Mouse (Mus musculus): ENCODE data around the gene Wipf2.

Gene Wipf2

DNA sequence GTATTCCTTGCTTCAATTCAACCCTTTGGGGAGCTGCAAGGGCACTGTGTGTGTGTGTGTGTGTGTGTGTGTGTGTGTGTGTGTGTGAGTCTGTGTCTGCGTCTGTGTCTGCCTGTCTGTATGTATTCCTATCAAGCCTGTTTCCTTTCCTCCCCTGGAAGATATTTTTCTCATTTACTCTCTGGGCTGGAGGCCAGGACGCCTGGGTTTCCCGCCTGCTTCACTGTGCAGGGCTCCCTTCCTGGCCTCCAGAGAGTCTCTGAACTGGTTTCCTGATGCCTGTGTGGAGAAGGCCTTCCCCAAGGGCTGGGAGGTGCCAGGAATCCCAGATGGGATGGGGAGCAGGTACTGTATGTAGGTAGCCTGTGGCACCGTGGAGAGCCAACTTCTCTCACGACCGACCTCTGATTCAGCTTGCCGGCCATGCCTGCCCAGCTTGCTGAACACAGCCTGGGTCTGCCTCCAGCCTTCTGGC is 66.7 kb downstream of the Wipf2 start:
- in situ Hi-C loops (cut with MboI, MseI), result loop anchor here (10.0 kb wide), 1 partner anchor 195 kb away; no protein-coding TSS in a partner anchor

DNA sequence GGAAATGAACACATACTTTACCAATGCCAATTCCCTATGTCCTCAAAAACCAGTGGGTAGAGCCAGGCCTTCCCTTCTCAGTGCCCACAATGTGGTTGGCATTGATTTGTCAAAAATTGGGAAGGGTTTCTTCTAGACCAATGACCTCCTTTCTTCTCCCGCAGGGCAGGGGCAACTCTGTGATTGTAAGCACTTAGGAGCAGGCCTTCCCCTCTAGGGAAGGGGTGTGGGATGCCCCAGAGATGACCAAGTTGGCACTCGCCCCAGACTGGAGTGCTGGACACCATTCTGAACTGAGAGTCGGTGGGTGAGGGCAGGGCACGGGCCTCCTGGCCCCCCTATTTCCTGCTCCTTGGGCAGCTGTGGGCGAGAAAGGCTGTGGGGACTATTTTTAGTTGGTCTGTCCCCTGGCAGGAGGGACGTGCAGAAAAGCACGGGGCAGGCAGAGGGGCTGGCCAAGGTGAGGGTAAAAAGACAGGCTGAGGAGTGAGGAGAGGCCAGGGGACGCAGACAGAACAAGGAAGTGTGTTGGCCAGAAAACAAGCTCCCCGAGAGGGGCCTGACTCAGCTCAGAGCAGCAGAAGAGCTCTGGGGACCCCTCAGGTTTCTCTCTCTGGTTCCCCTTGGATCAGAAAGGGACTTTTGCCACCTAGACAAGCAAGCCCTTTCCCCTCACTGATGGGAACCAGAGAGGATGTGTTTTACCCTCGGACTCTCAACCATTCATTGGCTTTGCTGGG is 67.5 kb downstream of the Wipf2 start:
- in situ Hi-C loops (cut with MboI, MseI), result loop anchor here (10.0 kb wide), 1 partner anchor 194 kb away; no protein-coding TSS in a partner anchor

DNA sequence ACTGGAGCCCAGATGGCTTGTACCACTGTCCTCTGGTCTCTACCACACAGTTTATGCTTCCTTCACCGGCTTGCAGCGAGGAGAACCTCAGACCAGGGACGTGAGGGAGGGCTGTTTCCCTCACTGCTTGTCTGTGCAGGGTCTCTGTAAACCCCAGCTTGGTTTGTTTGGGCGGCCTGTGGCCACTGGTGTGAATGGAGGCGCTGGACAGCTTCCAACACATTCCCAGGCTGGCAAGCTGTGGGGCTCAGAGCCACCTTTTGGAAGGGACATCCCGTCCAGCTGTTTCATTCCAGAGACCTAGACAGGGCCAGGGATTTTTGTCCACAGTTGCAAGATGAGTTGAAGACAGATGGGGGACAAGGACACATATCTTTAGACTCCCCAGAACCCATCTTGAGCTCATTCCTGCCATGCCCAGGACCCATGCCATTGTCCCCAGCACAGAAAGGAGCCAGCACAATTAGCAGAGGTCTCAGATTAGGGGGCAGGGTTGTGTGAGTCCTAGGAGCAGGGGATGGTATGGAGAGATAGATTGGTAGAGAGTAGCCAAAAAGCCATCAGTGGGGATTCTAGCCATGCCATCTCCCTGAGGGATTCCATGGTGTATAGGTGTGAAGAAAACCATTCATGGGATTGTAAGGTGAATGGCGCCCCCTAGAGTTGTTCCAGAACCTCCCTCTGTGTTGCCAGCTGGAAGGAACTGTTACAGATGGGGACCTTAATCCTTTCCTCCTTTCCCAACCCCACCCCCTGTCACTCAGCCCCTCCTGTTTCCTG is 68.3 kb downstream of the Wipf2 start:
- in situ Hi-C loops (cut with MboI, MseI), result loop anchor here (10.0 kb wide), 1 partner anchor 193 kb away; no protein-coding TSS in a partner anchor

DNA sequence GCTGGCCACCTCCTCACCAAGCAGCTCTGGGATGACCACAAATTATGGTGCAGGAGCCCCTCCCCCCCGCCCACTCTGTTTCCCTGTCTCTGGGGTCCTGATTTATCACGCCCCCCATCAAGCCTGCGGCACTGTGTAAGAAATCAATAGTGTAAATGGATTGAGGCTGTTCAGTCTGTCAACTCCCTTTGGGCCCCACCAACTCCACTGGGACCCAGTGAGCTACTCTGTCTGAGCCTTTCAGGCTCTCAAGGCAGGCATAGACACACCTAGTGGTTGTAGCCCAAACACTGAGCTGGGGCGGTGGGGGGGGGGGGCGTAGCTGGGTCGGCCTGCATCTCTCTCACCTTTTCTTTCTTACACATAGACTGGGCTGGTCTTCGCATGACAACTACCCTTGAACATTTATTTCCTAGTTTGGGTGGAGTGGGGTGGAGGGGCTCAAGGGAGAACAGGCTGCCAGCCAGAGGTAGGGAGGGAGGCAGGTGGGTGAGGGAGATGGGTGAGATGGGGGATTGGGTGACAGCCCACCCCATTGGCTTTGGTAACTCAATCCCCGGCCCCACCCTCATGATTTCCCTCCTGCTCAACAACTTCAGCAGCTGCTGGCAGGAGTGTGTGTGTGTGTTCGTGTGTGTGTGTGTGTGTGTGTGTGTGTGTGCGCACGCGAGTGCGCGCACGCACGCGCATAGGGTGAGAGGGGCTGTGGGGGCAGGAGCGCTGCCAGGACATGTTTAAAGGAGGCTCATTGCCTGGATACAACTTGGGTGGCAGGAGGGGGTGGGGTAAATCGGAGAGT is 69.1 kb downstream of the Wipf2 start:
- in situ Hi-C loops (cut with MboI, MseI), result loop anchor here (10.0 kb wide), 1 partner anchor 192 kb away; no protein-coding TSS in a partner anchor

DNA sequence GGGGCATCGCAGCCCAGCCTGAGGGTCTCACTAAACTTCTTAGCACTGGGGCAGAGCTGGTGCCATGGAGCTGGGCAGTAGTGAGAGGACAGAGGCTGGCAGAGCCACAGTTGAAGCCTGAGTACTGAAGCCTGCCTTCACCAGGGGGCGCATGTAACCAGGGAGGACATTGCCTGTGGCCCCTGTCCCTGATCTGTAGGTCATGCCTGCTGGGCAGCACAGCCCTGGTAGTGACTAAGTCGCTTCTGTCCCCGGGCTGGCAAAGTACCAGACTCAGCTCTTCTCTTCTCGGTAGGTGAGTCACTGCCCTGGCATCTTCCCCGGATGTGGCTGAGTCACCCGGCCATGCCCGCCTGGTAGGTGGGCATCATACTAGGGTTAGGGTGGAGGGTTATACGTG is 69.7 kb downstream of the Wipf2 start:
- in situ Hi-C loops (cut with MboI, MseI), result loop anchor here (10.0 kb wide), 1 partner anchor 192 kb away; no protein-coding TSS in a partner anchor

DNA sequence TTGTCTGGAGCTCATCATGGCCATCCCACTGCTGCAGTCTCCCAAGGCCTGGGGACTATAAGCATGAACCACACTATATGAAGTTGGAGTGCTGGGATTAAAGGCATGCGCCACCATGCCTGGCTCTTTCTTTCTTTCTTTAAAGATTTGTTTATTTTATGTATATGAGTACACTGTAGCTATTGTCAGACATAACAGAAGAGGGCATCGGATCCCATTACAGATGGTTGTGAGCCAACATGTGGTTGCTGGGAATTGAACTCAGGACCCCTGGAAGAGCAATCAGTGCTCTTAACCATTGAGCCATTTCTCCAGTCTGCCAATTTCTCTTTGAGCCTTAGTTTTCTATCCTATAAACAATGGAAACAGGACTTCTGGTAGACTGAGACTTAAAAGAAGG is 70.4 kb downstream of the Wipf2 start:
- in situ Hi-C loops (cut with MboI, MseI), result loop anchor here (10.0 kb wide), 1 partner anchor 191 kb away; no protein-coding TSS in a partner anchor

DNA sequence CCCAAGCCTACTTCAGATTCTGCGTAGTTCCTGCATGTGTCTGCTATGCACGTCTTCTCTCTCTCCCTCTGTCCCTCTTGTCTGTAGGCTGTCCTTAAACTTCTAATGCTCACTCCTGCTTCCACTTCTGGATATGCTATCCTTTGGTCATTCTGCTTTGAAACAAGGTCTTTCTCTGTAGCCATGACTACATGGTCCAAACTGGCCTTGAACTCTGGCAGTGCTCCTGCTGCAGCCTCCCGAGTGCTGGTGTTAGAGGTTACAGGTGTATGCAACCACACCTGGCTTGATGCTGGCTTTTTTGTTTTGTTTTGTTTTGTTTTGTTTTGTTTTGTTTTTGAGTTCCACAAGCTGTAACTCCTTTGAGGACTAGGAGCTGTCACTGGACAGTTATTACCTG is 70.9 kb downstream of the Wipf2 start:
- in situ Hi-C loops (cut with MboI, MseI), result loop anchor here (10.0 kb wide), 1 partner anchor 190 kb away; no protein-coding TSS in a partner anchor

DNA sequence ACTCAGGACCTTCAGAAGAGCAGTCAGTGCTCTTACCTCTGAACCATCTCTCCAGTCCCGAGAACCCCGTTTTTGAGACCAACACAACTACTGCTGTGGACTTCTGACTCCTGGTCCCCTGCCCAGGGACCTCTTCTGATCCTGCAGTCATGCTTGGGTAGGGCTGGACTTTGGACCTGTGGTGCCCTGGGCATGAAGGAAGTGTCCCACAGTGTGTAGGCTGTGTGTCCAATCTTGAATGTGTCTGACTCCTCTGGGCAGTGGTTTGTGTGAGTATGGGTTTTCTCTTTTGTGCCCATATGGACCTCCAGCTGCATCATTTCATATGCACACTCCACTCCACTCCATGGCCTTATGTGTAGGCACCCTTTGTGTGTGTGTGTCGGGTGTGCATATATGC is 71.7 kb downstream of the Wipf2 start:
- in situ Hi-C loops (cut with MboI, MseI), result loop anchor here (5.0 to 10.0 kb wide), 2 partner anchors 37 to 190 kb away; no protein-coding TSS in a partner anchor

DNA sequence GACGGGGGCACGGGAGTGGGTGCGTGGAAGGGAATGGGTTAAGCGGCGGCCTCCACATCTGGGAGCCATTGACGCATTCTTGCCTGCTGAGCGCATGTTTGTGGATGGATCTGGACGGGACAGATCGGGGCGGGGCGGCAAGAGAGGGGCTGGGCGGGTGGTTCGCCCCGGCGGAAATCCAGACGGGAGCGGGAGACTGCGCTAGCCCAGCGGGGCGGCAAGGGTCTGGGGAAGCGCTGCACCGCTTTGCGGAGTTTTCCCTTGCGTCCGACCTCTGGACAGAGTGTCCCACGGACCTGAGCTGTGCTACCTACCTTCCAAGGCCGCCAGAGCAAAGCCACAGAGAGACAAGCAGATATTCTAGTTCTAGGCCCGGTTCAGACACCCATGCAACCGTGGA is 72.7 kb downstream of the Wipf2 start:
- in situ Hi-C loops (cut with MboI, MseI), result loop anchor here (5.0 to 10.0 kb wide), 2 partner anchors 36 to 189 kb away; no protein-coding TSS in a partner anchor

DNA sequence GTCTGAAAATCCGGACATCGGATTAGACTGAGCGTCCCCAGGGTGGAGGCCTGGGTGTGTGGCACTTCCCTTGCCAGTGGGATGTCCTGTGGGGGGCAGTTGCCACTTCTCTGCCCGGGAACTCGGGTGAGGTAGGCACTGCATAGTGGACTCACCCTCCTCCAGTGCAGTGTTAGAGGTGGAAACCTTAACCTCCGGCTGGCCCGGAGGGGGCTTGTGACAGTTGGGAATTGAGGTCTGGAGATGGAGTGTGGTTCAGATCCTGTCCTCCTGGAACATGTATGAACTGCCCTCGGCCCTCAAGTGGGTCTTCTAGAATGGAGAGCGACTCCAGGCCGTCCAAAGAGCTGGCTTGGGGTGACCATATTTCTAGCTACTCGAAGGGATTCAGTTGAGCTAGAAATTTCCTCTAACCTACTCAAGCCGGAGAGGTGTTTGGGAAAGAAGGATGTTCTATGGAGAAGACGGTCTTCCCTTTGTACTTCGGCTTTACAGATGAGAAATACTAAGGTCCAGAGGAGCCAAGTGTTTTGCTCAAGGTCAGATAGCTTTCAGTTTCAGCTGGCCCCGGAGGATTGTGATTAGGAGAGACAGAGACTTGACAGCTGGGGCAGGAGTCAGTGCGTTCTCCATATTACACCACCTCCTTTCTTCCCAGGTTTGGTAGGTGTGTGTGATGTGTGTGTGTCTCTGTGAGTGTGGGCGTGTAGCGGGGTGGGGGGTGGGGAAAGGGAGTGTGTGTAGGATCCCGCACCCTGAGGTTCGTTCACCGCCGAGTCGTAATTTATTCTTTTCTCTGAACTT is 73.4 kb downstream of the Wipf2 start:
- in situ Hi-C loops (cut with MboI, MseI), result loop anchor here (5.0 to 10.0 kb wide), 2 partner anchors 35 to 188 kb away; no protein-coding TSS in a partner anchor

DNA sequence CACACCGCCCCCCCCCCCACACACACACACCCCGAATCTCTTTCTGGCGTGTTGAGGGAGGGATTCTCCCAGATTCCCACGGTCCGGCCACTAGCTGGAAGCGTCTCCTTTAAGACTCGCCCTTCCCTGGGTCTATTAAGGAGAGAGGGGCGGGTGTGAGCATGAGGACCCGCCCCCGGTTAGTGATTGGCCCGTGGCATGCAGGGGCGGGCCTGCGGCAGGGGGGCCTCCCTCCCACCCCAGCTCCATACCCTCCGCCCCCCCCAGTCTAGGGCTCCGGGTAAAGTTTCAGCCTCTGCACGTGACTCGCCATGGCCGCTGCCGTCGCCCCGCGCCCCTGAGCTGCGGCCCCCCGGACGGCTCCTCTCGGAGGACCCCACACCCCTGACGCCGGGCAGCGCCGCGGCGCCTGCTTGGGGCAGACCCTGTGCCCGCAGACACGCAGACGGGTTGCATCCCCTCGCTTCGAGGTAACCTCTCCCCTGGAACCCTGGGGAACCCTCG is 74.0 kb downstream of the Wipf2 start:
- in situ Hi-C loops (cut with MboI, MseI), result loop anchor here (5.0 to 10.0 kb wide), 2 partner anchors 35 to 187 kb away; no protein-coding TSS in a partner anchor

DNA sequence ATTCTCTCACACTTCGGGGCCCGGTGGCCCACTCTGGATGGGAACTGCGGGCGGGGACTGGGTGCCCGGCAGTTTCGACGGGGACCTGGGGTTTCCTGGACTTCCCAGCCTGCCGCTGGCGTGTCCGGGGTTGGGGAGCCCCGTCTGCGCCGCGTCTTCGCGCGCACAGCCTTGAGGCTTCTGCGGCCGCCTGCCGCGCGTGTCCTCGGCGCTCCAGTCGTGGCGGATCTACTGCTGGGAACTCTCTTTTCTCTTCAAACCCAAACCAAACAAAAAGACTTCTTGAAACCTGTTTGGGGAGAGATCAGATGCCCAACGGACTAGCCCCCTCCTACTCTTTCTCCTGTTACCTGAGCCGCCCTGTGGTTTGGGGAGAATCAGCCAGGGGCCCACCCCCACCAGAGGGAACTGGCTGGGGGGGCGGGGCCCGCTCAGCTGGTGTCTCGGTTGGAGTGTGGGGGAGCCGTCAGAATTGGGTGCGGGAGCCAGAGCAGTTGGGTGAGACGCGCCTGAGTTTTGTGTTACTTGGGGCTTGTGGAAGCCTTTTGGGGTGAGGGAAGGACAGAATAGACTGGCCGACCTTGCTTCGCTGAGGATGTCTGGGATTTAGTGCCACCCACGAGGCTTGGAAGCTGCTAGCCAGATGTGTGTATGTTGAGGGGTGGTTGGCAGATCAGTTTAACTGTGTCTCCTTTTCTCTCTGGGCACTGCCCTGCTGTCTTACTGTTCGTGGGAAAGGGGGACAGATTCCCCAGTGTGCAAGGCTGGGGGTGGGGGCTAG is 74.7 kb downstream of the Wipf2 start:
- in situ Hi-C loops (cut with MboI, MseI), result loop anchor here (5.0 to 10.0 kb wide), 2 partner anchors 34 to 187 kb away; no protein-coding TSS in a partner anchor

DNA sequence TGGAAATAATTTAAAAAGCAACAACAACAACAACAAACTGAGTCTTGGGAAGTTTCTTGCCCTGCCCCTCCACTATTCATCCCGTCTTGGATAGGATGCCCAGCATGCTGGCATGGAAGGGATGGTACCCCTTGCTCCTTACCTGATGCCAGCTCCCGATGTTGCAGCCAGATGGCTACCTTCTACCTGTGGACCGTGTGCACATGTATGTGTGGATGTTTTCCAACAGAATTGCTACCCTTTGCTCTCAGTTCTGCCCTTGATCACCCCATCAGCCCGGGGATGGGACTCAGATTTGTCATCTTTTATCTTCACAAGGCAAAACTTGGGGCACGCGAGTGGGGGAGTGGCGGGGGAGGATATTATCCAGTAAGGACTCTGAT is 75.3 kb downstream of the Wipf2 start:
- in situ Hi-C loops (cut with MboI, MseI), result loop anchor here (5.0 to 10.0 kb wide), 2 partner anchors 34 to 186 kb away; no protein-coding TSS in a partner anchor

DNA sequence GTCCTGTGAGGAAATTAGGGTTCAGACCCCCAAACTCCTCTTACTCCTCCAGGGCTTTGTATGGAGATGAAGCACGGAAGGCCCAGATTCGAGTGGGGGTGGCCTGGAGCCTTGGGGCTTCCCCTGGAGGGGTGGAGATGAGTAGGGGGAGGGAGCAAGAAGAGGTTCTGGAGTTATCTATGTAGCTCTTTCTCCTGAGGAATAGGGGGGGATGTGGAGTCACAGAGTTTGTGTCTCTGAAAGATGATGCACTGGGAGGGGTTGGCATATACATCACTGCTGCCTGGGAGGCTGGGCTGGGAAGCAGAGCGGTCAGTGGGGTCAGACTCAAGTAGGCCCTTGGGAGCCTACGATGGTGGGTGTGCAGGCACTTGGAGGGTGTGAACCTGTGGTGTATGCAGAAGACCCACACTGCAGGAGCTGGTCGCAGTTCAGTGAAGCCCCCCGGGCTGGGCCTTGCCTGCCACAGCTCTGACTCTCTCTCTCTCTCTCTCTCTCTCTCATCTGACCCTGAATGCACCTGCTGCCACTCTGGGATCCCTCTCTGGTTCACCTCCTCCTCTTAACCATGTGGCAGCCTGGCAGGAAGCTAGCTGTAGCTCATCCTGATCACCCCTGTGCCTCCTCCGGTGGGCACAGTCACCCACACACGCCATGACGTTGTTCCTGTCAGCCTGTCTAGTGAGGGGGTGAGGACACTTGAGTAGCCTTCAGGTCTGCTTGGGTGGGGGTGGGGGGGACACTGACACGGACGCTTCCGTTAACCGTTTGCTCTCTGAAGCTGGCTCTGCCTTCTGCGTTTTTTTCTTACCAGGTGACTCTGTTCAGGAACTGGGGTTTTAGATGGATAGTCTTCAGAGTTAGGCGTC is 75.9 kb downstream of the Wipf2 start:
- in situ Hi-C loops (cut with MboI, MseI), result loop anchor here (5.0 to 10.0 kb wide), 2 partner anchors 33 to 185 kb away; no protein-coding TSS in a partner anchor

DNA sequence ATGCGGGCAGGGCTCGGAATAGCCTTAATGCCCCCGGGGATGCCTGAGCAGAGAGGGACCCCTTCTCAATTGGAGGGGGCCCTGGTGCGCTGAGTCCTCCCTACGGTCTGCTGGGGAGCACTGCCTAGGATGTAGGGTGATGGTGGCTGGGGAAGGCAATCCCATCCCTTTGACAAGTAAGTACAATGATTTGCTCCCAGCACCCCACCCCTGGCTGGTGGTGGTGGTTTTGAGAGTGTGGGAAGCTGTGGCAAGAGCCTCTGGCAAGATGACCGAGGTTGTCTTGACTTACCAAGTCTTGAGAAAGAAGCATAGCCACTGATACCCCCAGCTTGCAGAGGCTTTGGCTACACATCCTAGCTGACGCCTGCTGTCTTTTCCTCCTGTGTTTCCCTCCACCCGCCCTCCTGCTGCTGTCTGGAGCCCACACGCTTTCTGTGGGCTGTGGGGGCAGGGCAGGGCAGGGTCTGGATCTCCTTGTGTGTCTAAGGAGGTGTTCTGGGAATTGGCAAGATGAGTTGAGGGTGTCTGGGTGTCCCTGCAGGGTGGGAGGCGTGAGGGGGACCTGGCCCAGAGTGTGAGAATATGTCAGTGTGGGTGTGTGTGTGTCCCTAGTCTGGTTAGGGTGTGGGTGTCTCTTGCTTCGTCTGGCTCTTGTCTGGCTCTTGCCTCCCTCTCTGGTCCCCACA is 76.7 kb downstream of the Wipf2 start:
- in situ Hi-C loops (cut with MboI, MseI), result loop anchor here (5.0 to 10.0 kb wide), 2 partner anchors 32 to 185 kb away; no protein-coding TSS in a partner anchor

DNA sequence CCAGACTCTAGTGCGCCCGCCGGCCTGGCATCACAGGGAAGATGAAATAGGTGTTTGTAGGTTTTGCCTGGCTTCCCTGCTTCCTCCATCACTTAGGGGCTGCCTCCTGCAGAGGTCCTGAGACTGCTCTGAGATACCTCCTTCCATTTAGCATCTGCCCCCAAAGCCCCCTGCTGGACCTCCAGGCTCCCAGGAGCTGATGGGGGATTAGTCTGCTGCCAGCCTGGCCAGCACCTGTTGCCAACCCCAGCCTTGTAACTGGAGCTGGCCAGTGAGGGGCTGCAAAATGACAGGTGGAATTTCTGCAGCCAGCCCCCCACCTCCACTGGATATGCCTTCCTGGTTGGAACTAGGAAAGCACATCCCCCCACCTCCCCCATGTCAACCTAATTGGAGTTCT is 77.3 kb downstream of the Wipf2 start:
- in situ Hi-C loops (cut with MboI, MseI), result no loop called here

DNA sequence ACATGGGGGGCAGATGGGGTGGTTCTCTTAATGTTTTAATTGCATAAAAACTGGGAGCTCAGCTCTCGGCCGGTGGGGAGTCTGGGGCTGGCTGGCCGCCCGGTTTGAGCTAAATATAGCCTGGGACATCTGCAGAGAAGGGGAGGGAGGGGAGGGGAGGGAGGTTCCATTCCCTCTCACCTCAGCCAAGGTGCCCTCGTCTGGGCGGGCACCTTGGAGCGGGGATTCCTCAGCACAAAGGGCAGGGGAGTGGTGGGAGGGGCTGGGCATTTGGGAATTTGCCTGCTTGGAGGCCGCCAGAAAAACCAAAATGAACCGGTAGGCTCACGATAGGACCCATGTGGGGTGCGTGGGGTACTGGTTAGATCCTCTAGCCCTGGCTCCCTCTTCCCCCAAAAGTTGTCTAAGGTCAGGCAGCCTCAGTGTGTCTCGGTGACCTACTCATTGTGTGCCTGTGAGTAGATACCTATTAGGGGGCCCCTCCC is 77.9 kb downstream of the Wipf2 start:
- in situ Hi-C loops (cut with MboI, MseI), result no loop called here

All from regulatory T cell (primary cell).